Mouse (Mus musculus) neural tube, embryonic 15.5 days (tissue): ENCODE results near the gene Igfbp6. TPM values are rescaled to one million over a fixed set of nuclear protein-coding genes. Genes with fewer than 3 reads are reported as not detected.
"Not testable (repeated sequence)": the region's sequence is repeated elsewhere in the genome, so short reads cannot be mapped to it uniquely, and the experiment has no call there.

Source experiments
- ATAC-seq: fragments of 200-750 bp; cut with Nextera tagmentation; 2 replicates; pipeline ENCODE4 v1.8.0; 2017; ENCODE audit warnings: mild to moderate bottlenecking, moderate TSS enrichment, moderate library complexity; ENCODE audit not compliant: low FRiP score
- H3K27ac ChIP-seq: fragments of 300-500 bp; sonication (generic); replicated peaks from 2 replicates; pipeline ENCODE4 v1.5.1; 2015; ENCODE audit warnings: mild to moderate bottlenecking, inconsistent platforms
- H3K27me3 ChIP-seq: fragments of 300-500 bp; sonication (generic); replicated peaks from 2 replicates; pipeline ENCODE4 v1.6.1; 2015; ENCODE audit warnings: inconsistent platforms
- H3K36me3 ChIP-seq: fragments of 300-500 bp; sonication (generic); 2 replicates; pipeline ENCODE4 v1.6.1; 2015; ENCODE audit warnings: inconsistent platforms
- H3K4me1 ChIP-seq: fragments of 300-500 bp; sonication (generic); 2 replicates; pipeline ENCODE4 v1.6.1; 2015; ENCODE audit warnings: inconsistent platforms
- H3K4me2 ChIP-seq: fragments of 300-500 bp; sonication (generic); 2 replicates; pipeline ENCODE4 v1.6.1; 2015; ENCODE audit warnings: inconsistent platforms, mild to moderate bottlenecking, moderate library complexity
- H3K4me3 ChIP-seq: fragments of 300-500 bp; sonication (generic); replicated peaks from 2 replicates; pipeline ENCODE4 v1.5.1; 2015; ENCODE audit warnings: mild to moderate bottlenecking, inconsistent platforms
- H3K9ac ChIP-seq: fragments of 300-500 bp; sonication (generic); replicated peaks from 2 replicates; pipeline ENCODE4 v1.6.1; 2015; ENCODE audit warnings: mild to moderate bottlenecking, inconsistent platforms
- H3K9me3 ChIP-seq: fragments of 300-500 bp; sonication (generic); replicated peaks from 2 replicates; pipeline ENCODE4 v1.6.1; 2016; ENCODE audit warnings: inconsistent platforms
- WGBS: fragments of 180-500 bp; shearing (Covaris S2); methylation state at CpG from one replicate; pipeline ENCODE4 v1.1.7; 2015; ENCODE audit warnings: mixed read lengths; 5-methylcytosine and 5-hydroxymethylcytosine counted together
- polyA plus RNA-seq: library from polyadenylated mRNA; unstranded; fragments of >200 nt; fragmentation: Nextera tagmentation; extraction: Ambion mirVana; gene quantifications from 2 replicates; pipeline ENCODE4 v1.2.1, GENCODE M21; 2015

Igfbp6 gene
- polyA plus RNA-seq, 1 experiment from 2014 or later, result 3.5 TPM

DNA sequence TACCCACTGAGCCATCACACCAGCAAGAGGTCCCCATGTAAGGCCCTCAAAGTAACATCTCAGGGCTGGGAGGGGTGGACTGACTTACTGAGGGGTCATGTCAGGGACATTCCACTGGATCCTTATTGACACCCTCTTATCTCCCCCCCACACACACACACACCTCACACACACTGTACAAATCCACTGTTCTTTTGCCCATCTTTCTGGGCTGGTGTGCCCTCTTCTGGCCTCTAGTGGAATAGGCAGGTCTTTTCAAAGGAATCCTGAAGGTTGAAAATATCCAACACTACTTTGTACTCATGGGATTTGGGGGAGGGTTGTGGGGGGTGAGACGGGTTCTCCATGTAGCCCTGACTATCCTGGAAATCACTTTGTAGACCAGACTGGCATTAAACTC lies 2.7 kb downstream of the Igfbp6 start:
- peaks cover 9% of the 10 kb centered on the region; the same call in 1 of the 2 replicates for H3K4me1 ChIP-seq
- no peak for ATAC-seq
- no peak overlapping the region for H3K9ac ChIP-seq
- H3K4me2 ChIP-seq, result no peak overlapping the region
- no peak overlapping the region for H3K4me3 ChIP-seq
- no peaks in the 10 kb centered on the region for H3K9me3 ChIP-seq
- peaks cover 39% of the 10 kb centered on the region for H3K27me3 ChIP-seq
- H3K27ac ChIP-seq, result no peak overlapping the region
- no peaks in the 10 kb centered on the region for H3K36me3 ChIP-seq
- WGBS, result 3% methylated on average over 1 of the region's 1 CpGs

- Histone ChIP-seq H3K4me1 (peaks cover 10% of the 10 kb centered on the region; the same call in 1 of the 2 replicates), H3K27ac (no peak overlapping the region), H3K9ac (no peak overlapping the region), H3K9me3 (no peaks in the 10 kb centered on the region), H3K27me3 (peaks cover 31% of the 10 kb centered on the region), H3K4me3 (no peak overlapping the region), H3K4me2 (no peak overlapping the region), H3K36me3 (no peaks in the 10 kb centered on the region)
- ATAC-seq, result no peak
- WGBS, result 69% methylated on average over 16 of the region's 16 CpGs
These were observed 3.7 kb downstream of the Igfbp6 start for GRCm38 (mm10) chr15:102147674-102148402.

DNA sequence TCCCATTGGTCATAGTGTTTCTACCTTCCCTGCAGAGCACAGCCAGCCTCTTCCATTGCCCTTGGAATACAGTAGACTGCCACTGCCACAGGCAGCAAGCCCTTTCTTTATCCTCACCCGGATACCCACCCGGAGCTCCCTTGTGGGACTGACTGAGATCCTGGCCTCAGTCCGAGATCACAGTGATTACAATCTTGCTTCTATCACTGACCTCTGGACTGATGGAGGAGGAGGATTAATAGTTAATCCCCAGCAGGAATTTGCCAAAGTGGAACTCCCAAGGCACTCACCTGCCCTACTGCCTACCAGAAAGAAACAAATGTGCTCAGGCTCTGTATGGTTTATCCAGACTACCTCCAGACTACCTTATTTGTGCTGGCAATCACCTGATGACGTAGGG lies 5.4 kb downstream of the Igfbp6 start:
- no peaks in the 10 kb centered on the region for H3K36me3 ChIP-seq
- H3K4me2 ChIP-seq, result no peak overlapping the region
- no peak overlapping the region for H3K4me3 ChIP-seq
- H3K27me3 ChIP-seq, result peaks cover 17% of the 10 kb centered on the region
- ATAC-seq, result no peak
- WGBS, result 87% methylated on average over 4 of the region's 4 CpGs
- H3K9ac ChIP-seq, result no peak overlapping the region
- H3K9me3 ChIP-seq, result no peaks in the 10 kb centered on the region
- H3K4me1 ChIP-seq, result peaks cover 6% of the 10 kb centered on the region; the same call in 1 of the 2 replicates
- H3K27ac ChIP-seq, result no peak overlapping the region

GRCm38 (mm10) chr15:102150301-102151135 lies 6.4 kb downstream of the Igfbp6 start, which contains the start of gene Soat2:
Gene Soat2 (plus strand): TSS chr15:102150526.
- Histone ChIP-seq H3K4me3 (no peak within 1 kb of the TSS), H3K36me3 (no peaks in the 10 kb centered on the region), H3K4me1 (0 out of 2 replicates have a peak, but pooled peaks cover 4% of the 10 kb centered on the region), H3K9me3 (no peaks in the 10 kb centered on the region), H3K27me3 (peaks cover 7% of the 10 kb centered on the region), H3K4me2 (no peak within 1 kb of the TSS; the same call in 1 of the 2 replicates), H3K9ac (no peak within 1 kb of the TSS), H3K27ac (no peak within 1 kb of the TSS)
- 60% methylated on average over 20 of the region's 20 CpGs for WGBS
- no peak for ATAC-seq

DNA sequence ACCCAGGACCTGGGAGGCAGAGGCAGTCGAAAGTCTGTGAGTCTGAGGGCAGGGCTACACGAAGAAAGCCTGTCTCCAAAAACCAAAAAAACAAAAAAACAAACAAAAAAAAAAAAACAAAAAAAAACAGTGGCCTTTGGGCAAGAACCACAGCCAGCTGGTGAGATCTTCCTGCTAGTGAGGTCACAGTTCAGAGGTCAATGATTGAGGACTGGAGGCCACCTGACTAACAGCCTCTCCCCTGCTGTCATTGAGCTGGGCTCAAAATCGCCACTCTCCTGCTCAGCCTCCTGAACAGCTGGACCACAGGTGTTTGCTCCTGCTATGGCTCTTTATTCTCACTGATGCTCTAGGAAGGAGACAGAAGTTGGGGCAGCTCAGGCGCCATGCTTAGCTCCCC lies 8.5 kb downstream of the Igfbp6 start:
- Histone ChIP-seq H3K4me2 (no peak overlapping the region), H3K27me3 (no peaks in the 10 kb centered on the region), H3K4me3 (no peak overlapping the region), H3K9ac (no peak overlapping the region), H3K9me3 (no peaks in the 10 kb centered on the region), H3K36me3 (no peaks in the 10 kb centered on the region), H3K27ac (no peak overlapping the region), H3K4me1 (peaks cover 8% of the 10 kb centered on the region; the same call in 1 of the 2 replicates)
- 21% methylated on average over 4 of the region's 4 CpGs for WGBS
- no peak for ATAC-seq

DNA sequence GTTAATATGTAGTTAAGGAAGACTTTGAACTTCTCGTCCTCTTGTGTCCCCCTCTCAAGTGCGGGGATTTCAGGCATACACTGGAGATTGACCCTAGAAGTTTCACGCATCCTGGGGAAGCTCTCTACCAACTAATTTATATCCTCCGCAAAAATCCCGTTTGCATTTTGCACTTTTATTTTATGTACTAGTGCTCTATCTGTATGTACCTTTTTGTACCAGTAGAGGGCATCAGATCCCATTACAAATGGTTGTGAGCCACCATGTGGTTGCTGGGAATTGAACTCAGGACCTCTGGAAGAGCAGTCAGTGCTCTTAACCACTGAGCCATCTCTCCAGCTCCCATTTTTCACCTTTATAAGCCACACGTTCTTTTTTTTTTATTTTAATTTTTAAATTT lies 10.8 kb downstream of the Igfbp6 start:
- not testable (repeated sequence) for H3K4me2 ChIP-seq, H3K36me3 ChIP-seq, H3K27me3 ChIP-seq, ATAC-seq, H3K4me1 ChIP-seq, H3K9ac ChIP-seq, H3K27ac ChIP-seq, H3K9me3 ChIP-seq, H3K4me3 ChIP-seq
- 93% methylated on average over 6 of the region's 6 CpGs for WGBS

DNA sequence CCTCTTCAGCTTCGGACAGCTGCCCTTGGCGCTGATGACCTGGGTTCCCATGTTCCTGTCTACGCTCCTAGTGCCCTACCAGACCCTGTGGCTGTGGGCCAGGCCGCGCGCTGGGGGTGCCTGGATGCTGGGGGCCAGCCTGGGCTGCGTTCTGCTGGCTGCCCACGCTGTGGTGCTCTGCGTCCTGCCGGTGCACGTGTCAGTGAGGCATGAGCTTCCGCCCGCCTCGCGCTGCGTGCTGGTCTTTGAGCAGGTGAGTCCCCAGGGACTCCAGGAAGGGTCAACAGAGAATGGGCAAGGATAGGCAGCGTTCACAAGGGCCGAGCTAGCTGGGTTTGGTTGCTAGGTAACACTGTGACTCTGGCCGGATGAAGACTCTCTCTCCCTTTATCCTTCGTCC lies 12.7 kb downstream of the Igfbp6 start:
- H3K4me3 ChIP-seq, result no peak overlapping the region
- H3K27me3 ChIP-seq, result no peaks in the 10 kb centered on the region
- ATAC-seq, result no peak
- H3K4me1 ChIP-seq, result peaks cover 8% of the 10 kb centered on the region; the same call in 1 of the 2 replicates
- no peaks in the 10 kb centered on the region for H3K36me3 ChIP-seq
- WGBS, result 32% methylated on average over 20 of the region's 20 CpGs
- no peaks in the 10 kb centered on the region for H3K9me3 ChIP-seq
- H3K27ac ChIP-seq, result no peak overlapping the region
- peak overlapping the region; percentile 11; the same call in 1 of the 2 replicates for H3K4me2 ChIP-seq
- H3K9ac ChIP-seq, result no peak overlapping the region

DNA sequence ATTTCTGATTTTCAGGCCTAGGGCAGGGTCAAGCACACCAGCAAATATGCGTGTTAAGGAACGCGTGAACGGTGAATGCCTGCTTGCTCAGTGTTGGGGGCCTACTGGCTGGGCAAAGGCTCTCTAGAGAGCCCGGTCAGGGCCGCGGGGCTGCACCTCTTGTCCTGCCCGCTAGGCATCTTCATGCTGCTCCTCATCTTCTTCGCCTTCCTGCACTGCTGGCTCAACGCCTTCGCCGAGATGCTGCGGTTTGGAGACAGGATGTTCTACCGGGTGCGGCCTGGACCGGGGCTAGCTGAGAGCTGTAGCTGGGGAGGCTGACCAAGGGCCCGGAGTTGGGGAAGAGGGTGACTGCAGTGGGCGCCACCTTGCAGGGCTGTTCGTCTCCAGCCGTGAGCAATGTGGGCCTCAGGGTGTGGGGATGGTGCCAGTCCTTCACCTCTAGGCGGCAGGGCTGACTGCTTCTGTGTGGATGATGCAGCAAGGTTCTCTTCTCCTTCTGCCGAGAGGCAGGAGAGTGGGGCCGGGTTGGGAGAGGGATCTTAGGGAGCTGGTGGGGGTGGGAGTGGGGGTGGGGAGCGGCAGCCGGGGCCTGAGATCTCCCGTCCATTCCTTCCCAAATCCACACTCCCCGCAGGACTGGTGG lies 16.4 kb downstream of the Igfbp6 start:
- Histone ChIP-seq H3K36me3 (no peaks in the 10 kb centered on the region), H3K4me1 (peaks cover 4% of the 10 kb centered on the region; the same call in 1 of the 2 replicates), H3K27ac (no peak overlapping the region), H3K9ac (no peak overlapping the region), H3K4me2 (no peak overlapping the region), H3K4me3 (no peak overlapping the region), H3K27me3 (no peaks in the 10 kb centered on the region), H3K9me3 (no peaks in the 10 kb centered on the region)
- 72% methylated on average over 27 of the region's 27 CpGs for WGBS
- ATAC-seq, result no peak

- no peak for ATAC-seq
- no peak overlapping the region for H3K4me3 ChIP-seq
- no peaks in the 10 kb centered on the region for H3K4me1 ChIP-seq
- no peak overlapping the region for H3K9ac ChIP-seq
- H3K9me3 ChIP-seq, result no peaks in the 10 kb centered on the region
- WGBS, result 64% methylated on average over 3 of the region's 3 CpGs
- no peaks in the 10 kb centered on the region for H3K36me3 ChIP-seq
- H3K27ac ChIP-seq, result no peak overlapping the region
- no peak overlapping the region for H3K4me2 ChIP-seq
- H3K27me3 ChIP-seq, result no peaks in the 10 kb centered on the region
These were observed 19.9 kb downstream of the Igfbp6 start for GRCm38 (mm10) chr15:102163900-102164693.

DNA sequence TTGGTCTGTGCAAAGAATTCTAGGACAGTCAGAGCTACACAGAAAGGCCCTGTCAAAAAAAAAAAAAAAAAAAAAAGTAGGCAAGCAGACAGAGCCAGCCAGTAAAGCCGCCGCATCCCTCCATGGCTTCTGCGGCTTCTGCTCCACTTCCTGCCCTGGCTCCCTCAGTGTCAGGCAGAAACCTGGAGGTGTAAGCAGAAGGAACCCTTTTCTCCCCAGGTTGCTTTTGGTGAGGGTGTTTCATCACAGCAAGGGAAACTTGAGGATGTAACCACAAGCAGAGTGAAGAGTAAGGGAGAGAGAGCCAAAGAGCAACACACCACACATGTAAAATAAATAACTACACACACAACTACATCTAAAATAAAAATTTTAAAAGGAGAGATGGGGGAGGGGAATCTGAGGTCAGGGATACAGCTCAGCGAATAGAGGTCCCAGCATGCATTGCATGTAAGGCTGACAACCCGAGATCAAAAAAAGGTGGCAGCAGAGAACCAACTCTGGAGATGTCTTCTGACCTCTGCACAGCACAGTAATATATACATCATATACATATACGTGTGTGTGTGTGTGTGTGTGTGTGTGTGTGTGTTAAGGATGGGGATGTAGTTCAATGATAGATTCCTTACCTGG lies 21.4 kb downstream of the Igfbp6 start:
- no peaks in the 10 kb centered on the region for H3K9me3 ChIP-seq
- no peaks in the 10 kb centered on the region for H3K36me3 ChIP-seq
- H3K4me2 ChIP-seq, result no peak overlapping the region
- ATAC-seq, result no peak
- H3K4me1 ChIP-seq, result no peaks in the 10 kb centered on the region
- H3K4me3 ChIP-seq, result no peak overlapping the region
- no peaks in the 10 kb centered on the region for H3K27me3 ChIP-seq
- no peak overlapping the region for H3K27ac ChIP-seq
- 61% methylated on average over 6 of the region's 6 CpGs for WGBS
- H3K9ac ChIP-seq, result no peak overlapping the region

- Histone ChIP-seq H3K27me3 (no peaks in the 10 kb centered on the region), H3K4me1 (no peaks in the 10 kb centered on the region), H3K36me3 (no peaks in the 10 kb centered on the region), H3K9me3 (no peaks in the 10 kb centered on the region), H3K9ac (no peak overlapping the region), H3K27ac (no peak overlapping the region), H3K4me3 (no peak overlapping the region), H3K4me2 (no peak overlapping the region)
- 61% methylated on average over 6 of the region's 6 CpGs for WGBS
- ATAC-seq, result no peak
These were observed 23.5 kb downstream of the Igfbp6 start for GRCm38 (mm10) chr15:102167620-102168021.
